Mouse (Mus musculus) adrenal gland, postnatal 4 days (tissue): ENCODE results near the gene Alox12e. TPM values are rescaled to one million over a fixed set of nuclear protein-coding genes. Genes with fewer than 3 reads are reported as not detected.
"Not testable (repeated sequence)": the region's sequence is repeated elsewhere in the genome, so short reads cannot be mapped to it uniquely, and the experiment has no call there.

Experiments used
- DNase-seq, 2 experiments: peaks; one replicate each; pipeline ENCODE4 v3.0.0; 2021 to 2022; ENCODE audit warnings: low spot score in 2 of 2, mixed read lengths in 2 of 2
- long read RNA-seq, 2 experiments: library from polyadenylated mRNA; stranded (forward); transcript quantifications; one replicate each; pipeline ENCODE4 v2.0.0; 2021
- total RNA-seq, 2 experiments: library from RNA; stranded (reverse); gene quantifications; 2 replicates each; pipeline ENCODE4 v1.2.3; 2021

The Alox12e gene
- total RNA-seq = not detected
- long read RNA-seq, experiment 1 = 0 reads
- long read RNA-seq, experiment 2 = 0 reads

- DNase-seq = no peak
These were observed at the start of gene Alox12e for GRCm38 (mm10) chr11:70322528-70322927. Alox12e (minus strand) TSS chr11:70322628.

DNA sequence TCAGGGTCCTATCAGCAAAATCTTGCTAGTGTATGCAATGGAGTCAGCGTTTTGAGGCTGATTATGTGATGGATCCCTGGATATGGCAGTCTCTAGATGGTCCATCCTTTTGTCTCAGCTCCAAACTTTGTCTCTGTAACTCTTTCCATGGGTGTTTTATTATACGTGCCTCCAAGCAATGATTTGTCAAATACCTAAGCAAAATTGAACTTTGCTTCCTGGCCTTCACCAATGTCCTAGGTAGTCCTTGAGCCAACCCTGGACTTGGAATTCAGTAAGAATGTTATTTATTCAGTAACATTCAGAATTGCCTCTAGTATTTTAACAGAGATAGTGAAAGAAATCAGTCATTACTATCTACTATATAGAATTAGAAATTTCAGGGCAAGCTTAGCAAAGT lies 46.2 kb upstream of the Alox12e start:
- DNase-seq = not testable (repeated sequence)

DNA sequence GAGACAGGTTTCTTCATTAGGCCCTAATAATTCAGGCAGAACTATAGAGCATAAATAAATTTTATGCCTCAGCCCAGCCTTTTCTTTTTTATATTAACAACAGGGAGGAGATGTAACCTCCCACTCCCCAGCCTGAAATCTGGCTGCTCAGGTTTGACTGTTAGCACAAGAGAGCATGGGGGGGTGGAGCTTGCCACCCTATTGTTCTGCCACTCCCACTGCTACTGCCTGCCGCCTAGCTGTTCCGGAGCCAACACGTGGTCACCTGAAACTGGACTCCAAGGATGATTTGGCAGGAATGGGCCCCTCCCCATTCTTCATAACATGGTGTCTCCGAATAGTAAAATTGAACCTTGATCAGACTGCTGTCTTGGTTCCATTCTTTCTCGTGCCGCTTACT lies 45.3 kb upstream of the Alox12e start:
- DNase-seq = not testable (repeated sequence)

DNA sequence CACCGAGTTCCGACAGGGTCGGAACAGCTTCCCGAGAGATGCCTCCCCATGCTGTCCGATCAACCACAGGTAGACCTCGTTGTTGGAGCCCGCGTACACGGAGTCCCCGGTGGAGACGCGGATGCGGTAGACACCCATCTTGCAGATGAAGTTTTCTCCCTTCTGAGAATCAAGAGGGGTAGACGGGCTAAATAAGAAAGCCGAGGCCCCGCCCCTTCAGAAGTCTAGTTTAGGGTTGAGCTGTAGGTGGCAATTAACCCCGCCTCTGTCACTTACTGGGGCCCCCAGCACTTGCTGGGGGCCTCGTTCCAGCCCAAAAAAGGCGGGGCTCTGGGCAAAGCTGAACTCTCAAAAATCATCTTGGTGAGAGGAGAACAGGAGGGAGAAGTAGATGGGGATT lies 29.4 kb upstream of the Alox12e start, which contains the start of gene Alox15:
Alox15 (minus strand) TSS at position 164 of the 400 bp plus-strand sequence.
- no peak for DNase-seq

GRCm38 (mm10) chr11:70348630-70349029 lies 26.2 kb upstream of the Alox12e start:
- no peak for DNase-seq

- DNase-seq = no peak
These were observed 25.4 kb upstream of the Alox12e start for GRCm38 (mm10) chr11:70347861-70348260.

- no peak for DNase-seq
These were observed 23.1 kb upstream of the Alox12e start for GRCm38 (mm10) chr11:70345546-70345945.

- DNase-seq = no peak
These were observed 22.6 kb upstream of the Alox12e start for GRCm38 (mm10) chr11:70345061-70345460.

GRCm38 (mm10) chr11:70339481-70339880 lies 17.1 kb upstream of the Alox12e start:
- no peak for DNase-seq

DNA sequence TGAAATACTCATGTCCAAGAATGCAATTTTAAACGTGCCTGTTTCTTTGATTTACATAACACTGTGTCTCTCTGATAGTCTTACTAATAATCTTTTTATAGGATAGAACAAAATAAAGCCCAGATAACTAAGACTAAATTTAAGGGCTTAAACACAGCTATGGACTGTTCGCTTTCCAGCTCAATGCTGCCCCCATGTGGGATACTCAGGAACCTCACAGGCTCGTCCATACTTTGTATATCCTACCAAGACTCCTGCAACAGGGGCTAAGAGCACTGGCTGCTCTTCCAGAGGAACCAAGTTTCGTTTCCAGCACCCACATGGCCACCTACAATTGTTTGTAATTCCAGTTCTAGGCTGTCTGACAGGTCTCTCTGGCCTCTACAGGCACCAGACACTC lies 12.0 kb upstream of the Alox12e start:
- peak; percentile 36 to 43 for DNase-seq

GRCm38 (mm10) chr11:70324726-70325125 lies 2.3 kb upstream of the Alox12e start:
- DNase-seq = no peak

- peak; percentile 19 to 47 for DNase-seq
These were observed 764 bp downstream of the Alox12e start for GRCm38 (mm10) chr11:70321664-70322063.

DNA sequence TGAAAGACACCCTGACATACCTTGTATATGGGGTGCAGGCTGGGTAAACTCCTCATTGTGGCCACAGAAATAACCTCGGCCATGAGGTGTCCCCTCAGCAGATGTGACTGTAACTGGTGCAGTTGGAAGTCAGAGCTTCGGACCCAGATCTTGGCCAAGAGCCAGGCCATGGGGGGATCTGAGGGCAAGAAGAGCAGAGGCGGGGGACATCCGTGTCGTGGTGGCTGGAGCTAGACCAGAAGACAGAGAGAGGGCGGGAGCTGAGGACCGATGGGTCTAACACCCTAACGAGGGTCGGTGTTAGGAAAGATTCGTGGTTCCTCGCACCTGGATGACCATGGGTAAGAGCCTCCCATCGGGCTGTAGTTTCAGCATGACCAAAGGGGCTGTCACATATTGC lies 2.8 kb downstream of the Alox12e start:
- no peak for DNase-seq

DNA sequence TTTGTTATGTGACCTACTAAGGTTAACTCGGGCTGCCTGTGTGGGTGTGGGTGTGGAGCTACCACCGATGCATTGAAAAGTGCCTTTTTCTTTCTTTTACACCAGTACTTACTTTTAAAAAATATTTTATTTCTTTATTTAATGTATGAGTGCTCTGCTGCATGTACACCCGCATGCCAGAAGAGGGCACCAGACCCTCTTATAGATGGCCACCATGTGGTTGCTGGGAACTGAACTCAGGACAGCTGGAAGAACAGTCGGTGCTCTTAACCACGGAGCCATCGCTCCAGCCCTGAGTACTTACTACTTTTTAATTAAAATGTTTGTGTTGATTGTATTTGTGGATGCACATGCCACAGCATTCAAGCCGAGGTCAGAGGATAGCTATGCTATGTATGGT lies 8.6 kb downstream of the Alox12e start:
- no peak for DNase-seq

- DNase-seq = no peak
These were observed 13.1 kb downstream of the Alox12e start for GRCm38 (mm10) chr11:70309341-70309740.

- no peak for DNase-seq
These were observed 14.1 kb downstream of the Alox12e start for GRCm38 (mm10) chr11:70308296-70308695.

DNA sequence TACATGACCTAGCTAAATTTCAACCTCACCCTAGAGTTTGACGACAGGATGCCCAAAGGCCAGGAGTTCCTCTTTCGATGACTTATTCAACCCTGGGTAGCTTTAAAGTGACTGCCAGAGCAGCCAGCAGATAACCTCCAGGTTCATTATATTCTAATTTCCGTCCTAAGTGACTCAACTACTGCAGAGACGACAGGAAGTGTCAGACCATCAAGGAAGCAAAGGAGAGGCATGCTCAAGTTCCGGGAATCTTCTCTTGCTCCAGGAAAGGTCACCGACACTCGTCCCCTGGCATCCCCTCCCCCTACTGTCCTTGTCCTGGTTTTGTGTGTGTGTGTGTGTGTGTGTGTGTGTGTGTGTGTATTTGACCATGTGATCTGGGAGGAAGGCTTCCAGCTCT lies 16.3 kb downstream of the Alox12e start:
- DNase-seq = no peak

- DNase-seq = no peak
These were observed 20.1 kb downstream of the Alox12e start for GRCm38 (mm10) chr11:70302293-70302692.

GRCm38 (mm10) chr11:70297836-70298454 lies 24.5 kb downstream of the Alox12e start:
- no peak for DNase-seq

DNA sequence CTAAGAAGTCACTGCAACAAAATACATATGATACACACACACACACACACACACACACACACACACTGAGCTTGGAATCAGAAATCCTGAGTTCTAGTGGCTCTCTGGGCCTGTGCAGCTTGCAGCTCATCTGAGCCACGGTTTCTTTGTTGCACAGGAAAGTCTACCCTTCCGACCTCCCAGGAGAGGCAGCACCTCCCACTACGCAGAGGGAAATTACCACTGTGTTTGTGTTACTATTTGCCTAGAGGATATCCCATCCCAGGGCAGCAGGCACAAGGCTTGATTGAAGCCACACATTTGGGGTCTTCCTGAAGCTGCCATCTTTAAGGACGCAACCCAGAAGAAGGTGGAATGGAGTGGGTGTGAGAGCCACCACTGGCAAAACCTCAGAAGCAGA lies 25.0 kb downstream of the Alox12e start:
- DNase-seq = no peak

DNA sequence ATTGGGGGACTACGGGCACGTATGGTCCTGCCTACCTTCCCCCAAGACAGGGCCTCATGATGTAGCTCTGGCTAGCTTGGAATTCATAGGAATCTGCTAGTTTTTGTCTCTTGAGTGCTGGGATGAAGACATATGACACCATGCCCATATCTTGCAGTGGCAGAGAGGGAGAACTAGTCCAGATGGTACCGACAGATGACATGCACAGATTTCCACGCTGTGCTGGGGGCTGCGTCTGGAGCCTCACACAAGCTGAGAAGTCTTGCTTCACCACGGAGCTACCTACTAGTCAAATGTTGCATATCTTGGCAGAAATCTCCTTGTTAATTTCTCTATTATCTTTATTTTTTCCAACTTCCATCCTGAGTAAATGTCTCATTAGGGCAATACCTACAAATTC lies 28.5 kb downstream of the Alox12e start:
- no peak for DNase-seq

GRCm38 (mm10) chr11:70291235-70291634 lies 31.2 kb downstream of the Alox12e start:
- DNase-seq = no peak

- no peak for DNase-seq
These were observed 33.2 kb downstream of the Alox12e start for GRCm38 (mm10) chr11:70289236-70289635.
